Mouse (Mus musculus): ENCODE measurements around the gene Abi3. TPM values are rescaled to one million over a fixed set of nuclear protein-coding genes. Genes with fewer than 3 reads are reported as not detected.

Gene Abi3
- total RNA-seq, 2 experiments from 2014 or later: 11.5 to 14.8 TPM

DNA sequence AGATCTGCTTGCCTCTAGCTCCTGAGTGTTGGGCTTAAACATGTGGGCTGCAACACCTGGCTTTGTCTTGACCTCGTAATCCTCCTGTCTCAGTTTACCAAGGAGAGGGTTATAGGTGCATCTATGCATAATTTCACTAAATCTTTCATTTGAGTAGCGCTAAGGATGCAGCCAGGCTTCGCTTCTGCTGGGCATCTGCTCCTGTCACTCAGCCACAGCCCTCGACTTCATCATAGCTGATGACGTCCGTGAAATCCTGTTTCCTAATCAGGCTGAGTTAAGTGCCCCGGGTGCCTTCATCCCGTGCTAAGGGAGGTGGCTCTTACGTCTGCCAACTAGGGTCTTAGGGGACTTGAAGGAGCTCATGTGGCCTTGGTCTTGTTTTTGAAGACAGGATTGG, 58.3 kb downstream of the Abi3 start:
- DNase-seq: no peak

DNA sequence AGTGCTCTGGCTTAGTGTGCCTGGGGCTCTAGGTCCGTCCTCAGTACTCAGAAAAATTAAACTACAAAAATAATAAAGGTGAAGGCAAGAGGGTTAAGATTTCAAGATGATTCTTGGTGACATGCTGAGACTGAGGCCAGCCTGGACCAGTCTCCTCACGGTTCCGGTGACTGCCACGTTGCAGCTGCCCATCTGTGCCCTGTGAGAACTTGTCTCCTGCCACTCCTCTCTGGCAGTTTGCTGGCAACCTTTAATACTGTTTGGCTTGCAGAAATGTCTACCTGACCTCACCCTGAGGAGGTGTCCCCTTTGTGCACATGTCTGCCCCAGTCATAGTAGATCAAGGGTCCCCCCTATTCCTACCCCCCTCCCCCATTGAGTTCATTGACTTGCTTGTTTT, 58.8 kb downstream of the Abi3 start:
- DNase-seq: no peak

DNA sequence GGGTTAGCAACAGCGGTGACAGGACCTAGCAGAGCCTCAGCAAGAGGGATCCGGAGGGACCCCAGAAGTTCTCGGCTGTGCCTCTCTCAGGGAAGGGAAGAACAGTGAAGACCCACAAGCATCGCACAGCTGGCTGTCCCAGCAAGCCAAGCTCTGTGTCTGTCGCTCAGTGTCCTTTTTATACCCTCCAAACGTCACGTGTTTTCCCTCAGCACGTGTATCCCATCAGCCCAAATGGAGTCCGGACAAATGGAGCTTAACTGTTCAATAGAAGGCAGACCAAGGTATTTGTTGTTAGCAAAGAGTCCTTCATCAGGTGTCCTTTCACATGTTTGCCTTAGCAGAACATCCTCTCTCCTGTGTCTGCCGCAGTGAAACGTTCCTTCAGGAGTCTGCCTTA, 60.7 kb downstream of the Abi3 start:
- no peak for DNase-seq

DNA sequence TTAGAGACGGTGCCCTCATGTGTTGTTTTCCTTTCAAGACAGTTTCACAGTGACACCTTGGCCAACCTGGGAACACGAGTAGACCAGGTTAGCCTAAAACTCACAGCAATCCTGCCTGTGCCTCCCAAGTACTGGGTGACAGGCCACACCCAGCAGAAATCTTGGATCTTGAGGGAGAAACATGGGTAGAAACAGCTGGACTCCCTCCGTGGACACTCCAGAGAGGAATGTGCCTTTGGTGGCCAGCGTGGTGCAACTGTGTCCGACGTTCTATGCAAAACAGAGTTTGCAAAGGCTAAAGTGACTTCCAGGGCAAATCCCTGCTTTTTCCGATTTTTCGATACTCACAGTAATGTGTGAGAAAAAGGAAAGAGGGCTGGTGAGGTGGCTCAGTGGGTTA, 61.8 kb downstream of the Abi3 start:
- no peak for DNase-seq

Other genes with a start within 250 kb of the Abi3 start
- gene Phb, start 175.5 kb downstream of the Abi3 start, total RNA-seq (2021): 100 to 1,000 TPM; 341 to 361 TPM
- gene Zfp652, start 129.8 kb downstream of the Abi3 start, total RNA-seq (2021): 10 to 100 TPM; 42.8 to 46.6 TPM
- gene B130006D01Rik, start 118.9 kb downstream of the Abi3 start, total RNA-seq (2021): 1 to 10 TPM in 1 of 2 experiments, under 1 TPM in 1; 0.27 to 1.3 TPM
- 100 to 1,000 TPM; 204 to 243 TPM for gene Phospho1, start 18.0 kb downstream of the Abi3 start, total RNA-seq (2021)
- 10 to 100 TPM; 21.9 to 22.9 TPM for gene Gngt2, start 5.3 kb downstream of the Abi3 start, total RNA-seq (2021)
- gene B4galnt2, start 72.4 kb upstream of the Abi3 start, total RNA-seq (2021): not detected
- gene Igf2bp1, start 163.5 kb upstream of the Abi3 start, total RNA-seq (2021): 1 to 10 TPM; 4.3 to 6.4 TPM
- not detected for gene Gip, start 182.1 kb upstream of the Abi3 start, total RNA-seq (2021)
- 10 to 100 TPM; 68.5 to 72.3 TPM for gene Snf8, start 192.4 kb upstream of the Abi3 start, total RNA-seq (2021)
- gene Ube2z, start 222.9 kb upstream of the Abi3 start, total RNA-seq (2021): 10 to 100 TPM; 41.7 to 44.6 TPM
- gene Atp5g1, start 233.2 kb upstream of the Abi3 start, total RNA-seq (2021): 100 to 1,000 TPM; 267 to 394 TPM

All from adrenal gland, postnatal 10 days (tissue).